Mouse (Mus musculus): Measurements from ENCODE around the gene Commd1. TPM values are rescaled to one million over a fixed set of nuclear protein-coding genes. Genes with fewer than 3 reads are reported as not detected.
A peak's percentile ranks its signal among the peaks of the same experiment; 100 is the strongest.

Gene Commd1
- total RNA-seq, 2 experiments from 2014 or later = 52.6 to 64.1 TPM

DNA sequence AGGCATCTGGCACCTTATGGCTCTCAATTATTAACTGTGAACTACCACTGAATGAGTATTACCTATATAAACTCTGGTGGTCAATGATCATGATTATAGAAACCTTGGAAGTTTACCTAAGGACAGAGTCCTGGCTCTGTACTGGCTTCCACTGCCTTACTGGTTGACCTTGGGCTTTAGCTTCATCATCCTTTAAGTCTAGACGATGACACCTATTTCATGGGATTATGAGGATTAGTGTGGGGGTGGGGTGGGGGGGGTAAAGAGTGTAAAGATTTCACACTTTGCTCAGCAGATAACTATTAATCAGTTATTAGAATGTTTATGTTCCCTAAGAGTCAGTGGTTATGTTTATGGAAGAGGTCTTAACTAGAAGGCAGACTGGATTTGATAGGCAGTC is 7.6 kb upstream of the Commd1 start:
- no peak for DNase-seq

DNA sequence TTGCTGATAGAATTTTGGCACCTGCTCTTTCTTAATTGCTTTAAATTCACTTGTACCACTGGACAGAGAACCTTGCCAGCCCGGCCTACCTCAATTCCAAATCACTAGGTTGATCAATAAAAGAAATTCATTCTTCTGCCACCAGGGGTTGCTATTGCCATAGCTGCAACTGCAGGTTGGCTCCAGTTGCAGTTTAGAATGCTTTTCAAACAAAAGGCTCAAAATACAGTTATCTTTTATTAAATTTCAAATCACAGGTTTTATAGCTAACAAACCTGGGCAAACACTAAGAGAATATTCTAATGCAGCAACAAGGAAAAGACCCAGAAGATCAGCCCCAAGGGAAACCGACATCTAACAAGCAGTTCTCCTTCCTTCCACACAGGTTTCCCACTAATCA is 5.2 kb upstream of the Commd1 start:
- no peak for DNase-seq

DNA sequence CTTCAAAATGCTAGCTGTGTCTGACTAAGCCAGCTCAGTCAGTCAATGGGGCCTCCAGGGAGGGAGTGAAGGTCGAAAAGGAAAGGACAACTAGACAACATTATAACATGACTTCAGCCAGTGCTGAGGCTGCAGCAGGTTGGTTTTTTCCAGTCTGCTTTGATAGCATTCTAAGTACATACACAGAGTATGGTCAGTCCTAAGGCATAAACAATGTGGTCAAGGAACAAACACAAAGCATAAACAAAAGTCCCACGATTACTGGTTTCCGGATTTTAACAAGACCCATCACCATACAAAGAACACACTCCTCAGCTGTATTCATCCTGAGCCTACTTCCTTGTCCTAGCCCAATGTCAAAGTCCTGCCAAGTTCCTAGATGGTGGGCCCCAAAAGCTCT is 3.3 kb upstream of the Commd1 start:
- no peak for DNase-seq

DNA sequence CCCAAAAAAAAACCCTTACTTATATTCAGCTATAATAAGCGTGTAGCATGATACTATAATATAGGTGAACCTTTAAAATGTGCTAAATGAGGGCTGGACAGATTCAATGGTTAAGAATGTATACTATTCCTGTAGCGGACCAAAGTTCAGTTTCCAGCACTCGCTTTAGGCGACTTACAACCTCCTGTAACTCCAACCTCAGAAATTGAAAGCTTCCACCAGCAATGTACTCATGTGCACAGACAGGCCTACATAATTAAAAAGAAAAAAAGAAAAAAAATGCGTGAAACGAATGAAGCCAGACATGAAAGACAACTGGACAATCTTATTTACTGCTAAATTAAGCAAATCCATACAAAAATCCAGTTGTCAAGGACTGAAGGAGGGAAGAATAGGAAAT is 664 bp upstream of the Commd1 start:
- DNase-seq = no peak

DNA sequence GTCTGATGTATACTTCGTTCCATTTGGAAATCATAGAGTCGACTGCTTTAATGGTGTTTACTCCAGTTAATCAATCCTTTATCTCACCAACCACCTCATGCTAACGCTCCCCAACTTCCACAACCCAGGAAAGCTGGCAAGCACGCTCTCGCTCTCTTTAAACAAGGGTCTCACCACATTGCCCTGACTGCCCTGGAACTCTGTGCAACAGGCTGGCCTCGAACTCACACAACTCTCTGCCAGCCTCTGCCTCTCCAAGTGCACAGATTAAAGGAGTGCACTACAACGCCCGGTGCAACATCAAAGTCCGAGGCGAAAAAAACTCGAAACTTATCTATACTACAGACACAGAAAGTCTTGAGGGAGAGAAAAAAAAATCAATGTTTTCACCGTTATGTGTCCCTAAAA is 635 bp downstream of the Commd1 start:
- DNase-seq = no peak

DNA sequence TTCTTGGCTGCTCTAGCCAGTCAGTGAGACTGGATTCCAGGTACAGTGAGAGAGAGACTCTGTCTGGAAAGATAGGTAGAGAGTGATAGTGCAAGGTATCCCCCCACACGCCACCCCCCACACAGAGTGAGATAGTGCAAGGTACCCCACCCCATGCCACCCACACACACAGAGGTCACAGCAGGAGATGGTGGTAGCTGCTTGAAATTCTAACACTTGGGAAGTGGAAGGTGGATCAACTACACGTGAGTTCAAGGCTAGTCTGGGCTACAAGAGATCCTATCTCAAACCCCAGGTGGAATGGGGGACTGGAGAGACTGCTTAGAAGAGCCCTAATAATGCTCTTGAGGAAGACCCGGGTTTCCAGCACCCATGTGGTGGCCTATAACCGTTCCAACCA is 1.1 kb downstream of the Commd1 start:
- no peak for DNase-seq

DNA sequence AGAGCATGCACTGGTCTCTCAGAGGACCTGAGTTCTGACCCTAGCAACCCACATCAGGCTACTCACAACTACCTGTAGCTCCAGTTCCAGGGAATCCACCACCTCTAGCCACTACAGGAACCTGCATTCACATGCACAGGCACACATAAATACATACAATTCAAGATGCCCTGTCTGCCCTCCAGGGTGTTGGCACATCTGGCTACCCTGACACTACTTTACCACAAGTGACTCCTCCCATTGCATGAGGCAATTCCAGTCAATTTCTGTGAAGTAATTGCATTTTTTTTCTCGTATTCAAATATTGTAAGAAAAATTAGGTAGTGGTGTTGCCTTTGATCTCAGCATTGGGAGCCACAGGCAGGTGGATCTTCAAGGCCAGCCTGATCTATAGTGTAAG is 3.0 kb downstream of the Commd1 start:
- DNase-seq = no peak

DNA sequence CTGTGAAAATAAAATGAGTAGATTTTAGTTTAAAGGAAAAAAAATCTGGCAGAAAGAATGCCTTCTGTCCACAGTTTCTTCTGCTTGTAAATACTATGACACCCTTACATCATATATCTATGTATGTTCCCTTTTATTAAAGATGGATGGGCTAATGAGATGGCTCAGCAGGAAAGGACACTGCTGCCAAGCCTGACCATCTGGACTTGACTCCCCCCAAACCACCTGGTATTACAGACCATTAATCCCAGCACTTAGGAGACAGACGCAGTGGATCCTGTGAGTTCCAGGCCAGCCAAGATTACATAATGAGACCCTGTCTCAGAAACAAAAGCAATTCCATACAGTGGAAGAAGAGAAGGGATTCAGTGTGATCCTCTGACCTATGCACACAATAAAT is 3.5 kb downstream of the Commd1 start:
- no peak for DNase-seq

DNA sequence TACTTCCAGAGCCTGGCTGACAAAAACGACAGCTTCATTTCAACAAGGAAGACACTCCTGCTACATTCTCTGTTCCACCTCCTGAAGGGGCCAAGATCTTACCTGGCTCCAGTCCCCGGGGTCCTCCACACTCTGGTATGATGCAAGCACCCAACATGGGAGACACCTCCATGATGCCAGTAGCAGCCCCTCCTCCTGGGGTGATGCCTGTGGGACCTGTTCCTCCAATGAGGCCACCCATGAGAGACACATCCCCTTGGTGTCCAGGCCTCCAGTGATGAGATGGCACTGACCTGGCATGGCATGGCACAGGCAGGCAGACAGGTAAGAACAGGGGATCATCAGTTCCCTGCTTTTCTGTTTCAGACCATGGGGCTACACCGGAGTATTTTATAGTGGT is 4.0 kb downstream of the Commd1 start:
- DNase-seq = no peak

DNA sequence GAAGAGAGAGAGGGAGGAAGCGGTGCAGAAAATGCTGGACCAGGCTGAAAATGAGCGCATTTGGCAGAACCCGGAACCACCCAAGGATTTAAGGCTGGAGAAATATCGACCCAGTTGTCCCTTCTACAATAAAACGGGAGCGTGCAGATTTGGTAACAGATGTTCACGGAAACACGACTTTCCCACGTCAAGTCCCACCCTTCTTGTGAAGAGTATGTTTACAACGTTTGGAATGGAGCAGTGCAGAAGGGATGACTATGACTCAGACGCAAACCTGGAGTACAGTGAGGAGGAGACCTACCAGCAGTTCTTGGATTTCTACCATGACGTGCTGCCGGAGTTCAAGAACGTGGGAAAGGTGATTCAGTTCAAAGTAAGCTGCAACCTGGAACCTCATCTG is 8.6 kb downstream of the Commd1 start:
- DNase-seq = peak in 1 of 2 experiments; percentile 27

DNA sequence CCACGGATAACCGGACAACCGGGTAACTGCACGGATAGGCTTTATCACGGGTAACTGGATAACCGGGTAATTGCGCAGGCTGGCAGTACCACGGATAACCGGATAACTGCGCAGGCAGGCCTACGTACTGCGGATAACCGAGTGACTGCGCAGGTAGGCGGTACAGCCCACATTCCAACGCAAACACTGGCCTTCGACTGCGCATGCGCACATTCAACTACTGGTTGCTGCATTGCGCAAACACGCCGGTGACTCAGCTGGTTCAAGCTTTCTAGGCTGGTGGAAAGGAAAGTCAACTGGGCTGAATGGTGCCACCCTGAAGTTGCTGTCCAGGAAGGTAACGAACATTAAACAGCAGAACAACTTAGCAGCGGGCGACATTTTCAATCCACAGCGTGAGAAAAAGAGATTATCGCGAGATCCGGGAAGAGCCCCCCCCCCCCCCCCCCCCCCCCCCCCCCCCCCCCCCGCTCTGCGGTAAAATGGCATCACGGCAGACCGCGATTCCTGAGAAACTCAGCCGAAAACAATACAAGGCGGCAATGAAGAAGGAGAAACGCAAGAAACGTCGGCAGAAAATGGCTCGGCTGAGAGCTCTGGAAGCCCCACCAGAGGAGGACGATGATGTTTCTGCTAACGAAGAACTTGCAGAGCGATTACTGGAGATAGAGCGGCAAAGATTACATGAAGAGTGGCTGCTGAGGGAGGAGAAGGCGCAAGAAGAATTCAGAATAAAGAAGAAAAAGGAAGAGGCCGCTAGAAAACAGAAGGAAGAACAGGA is 9.2 kb downstream of the Commd1 start:
- peak; percentile 80 to 83 for DNase-seq

DNA sequence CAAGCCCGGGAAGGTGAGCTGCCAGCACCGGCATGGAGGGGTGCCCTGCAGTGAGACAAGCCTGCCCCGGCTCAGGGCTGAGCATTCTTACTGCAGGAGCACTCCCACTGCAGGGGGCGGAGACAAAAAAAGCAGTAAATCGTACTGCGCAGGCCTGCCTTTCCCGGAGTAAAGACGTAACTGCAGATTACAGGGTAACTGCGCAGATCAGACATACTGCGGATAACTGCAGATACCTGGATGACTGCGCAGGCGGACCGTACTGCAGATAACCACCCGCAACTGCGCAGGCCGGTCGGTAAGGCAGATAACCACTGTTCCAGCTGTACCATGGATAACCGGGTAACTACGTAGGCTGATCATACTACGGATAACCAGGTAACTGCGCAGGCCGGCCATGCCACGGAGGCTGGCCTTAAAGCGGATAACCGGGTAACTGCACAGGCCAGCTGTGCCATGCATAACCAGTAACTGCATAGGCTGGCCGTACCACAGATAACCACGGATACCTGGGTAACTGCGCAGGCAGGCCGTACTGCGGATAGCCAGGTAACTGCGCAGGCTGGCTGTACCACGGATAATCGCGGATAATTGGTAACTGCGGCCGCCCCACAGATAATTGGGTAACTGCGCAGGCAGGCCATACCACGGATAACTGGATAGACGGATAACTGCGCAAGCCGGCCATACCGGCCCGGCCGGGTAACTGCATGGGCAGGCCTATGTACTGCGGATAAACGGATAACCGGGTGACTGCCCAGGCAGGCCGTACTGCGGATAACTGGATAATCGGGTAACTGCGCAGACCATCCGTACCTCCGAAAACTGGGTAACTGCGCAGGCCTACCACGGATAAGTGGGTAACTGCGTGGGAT is 10.1 kb downstream of the Commd1 start, which contains the start of gene Zrsr1:
Zrsr1 (plus strand) TSS at position 171 of the 875 bp plus-strand sequence.
- DNase-seq = peak; percentile 63 to 65

DNA sequence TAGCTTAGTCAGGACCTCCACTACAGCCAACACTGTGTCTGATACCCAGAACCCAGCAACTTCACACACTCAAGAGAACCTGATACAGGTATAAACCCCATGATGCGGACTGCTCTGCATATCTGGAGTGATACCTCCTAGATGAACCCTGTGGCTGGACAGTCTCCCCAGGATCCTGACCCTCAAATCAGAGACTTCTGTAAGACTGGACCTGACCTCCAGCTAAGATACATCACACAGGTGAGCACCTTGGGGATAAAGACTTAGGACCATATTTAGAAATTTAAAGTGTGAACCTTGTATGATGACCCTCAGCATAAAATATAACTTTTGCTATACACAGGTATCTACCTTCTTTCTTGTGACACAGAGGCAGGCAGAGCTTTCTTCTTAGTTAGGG is 11.6 kb downstream of the Commd1 start:
- no peak for DNase-seq

DNA sequence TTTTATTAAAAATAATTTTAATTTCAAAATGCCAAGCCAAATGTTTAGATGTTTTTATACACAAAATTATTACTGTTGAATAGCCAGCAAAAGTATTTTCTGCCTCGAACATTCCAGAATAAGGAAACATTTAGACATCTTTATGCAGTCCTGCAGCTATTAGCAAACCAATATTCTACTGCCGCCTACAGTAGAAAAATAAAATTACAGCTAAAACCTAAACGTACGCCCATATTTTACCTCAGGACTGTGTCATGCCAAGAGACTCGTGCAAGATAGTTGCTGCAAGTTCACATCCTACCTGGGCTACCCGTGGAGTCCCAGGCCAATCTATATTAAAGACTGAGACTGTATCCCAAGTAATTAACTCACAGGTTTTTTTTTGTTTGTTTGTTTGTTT is 12.7 kb downstream of the Commd1 start:
- no peak for DNase-seq

DNA sequence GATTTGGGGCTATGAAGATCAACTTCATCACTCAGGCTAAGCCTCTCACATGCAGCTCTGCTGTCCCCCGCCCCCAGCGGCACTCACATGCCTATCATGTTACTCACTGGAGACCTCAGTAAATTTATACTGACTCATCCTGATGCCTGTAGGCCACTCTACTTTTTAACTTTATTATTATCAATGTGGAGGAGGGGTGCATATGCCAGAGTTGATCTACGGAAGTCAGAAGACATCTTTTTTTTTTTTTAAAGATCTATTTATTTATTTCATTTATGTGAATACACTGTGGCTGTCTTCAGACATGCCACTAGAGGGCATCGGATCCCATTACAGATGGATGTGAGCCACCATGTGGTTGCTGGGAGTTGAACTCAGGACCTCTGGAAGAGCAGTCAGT is 16.7 kb downstream of the Commd1 start:
- DNase-seq = no peak

DNA sequence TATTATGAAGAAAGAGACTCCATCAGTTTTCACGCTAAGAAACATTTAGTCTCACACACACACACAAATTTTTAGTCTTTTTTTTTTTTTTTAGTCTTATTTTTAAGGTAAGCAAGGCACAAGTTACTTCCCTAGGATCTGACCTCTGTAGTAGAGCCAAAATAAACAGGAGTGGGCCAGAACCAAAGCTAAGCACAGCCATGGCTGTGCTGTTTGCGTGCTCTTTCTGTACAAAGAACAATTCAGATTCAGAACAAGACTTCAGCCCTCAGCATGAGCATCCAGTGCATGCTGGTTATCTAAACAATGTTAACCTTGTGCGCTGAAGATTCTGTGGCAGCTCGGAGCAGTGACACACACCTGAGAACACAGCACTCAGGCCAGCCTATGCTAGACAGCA is 17.8 kb downstream of the Commd1 start:
- DNase-seq = no peak

DNA sequence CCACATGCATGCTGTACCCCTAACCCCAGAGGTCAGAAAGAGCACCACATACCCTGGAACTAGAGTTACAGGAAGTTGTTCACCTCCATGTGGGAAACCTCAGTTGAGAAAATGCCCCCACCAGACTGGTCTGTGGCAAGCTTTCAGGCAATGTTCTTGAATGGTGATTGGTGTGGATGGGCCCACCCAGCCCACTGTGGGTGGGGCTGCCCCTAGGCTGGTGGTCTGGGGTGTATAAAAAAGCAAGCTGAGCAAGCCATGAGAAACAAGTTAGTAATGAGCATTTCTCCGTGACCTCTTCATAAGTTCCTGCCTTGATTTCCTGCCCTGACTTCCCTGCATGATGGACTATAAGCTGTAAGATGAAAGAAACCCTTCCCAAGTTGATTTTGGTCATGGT is 20.1 kb downstream of the Commd1 start:
- no peak for DNase-seq

DNA sequence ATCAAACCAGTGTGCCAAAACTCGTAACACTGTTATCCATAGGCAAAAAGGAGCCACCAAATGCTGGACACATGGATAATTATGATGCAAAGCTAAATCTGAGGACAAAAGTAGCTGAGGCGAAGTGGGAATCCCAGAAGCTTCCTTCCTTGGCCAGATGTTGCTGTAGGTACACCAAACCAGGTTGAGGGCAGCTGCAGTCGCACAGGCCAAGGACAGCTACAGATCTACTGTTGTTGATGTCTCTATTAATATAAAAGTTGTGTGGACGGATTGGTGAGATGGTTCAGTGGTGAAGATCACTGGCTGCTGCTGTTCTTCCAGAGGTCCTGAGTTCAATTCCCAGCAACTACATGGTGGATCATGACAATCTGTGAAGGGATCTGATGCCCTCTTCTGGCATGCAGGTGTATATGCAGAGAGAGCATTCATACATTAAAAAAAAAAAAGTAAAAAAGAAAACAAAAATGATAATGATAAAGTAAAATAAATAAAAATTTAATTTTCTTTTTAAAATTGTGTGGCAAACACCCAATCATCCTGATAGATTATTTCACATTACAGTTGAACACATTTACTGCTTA is 24.3 kb downstream of the Commd1 start:
- no peak for DNase-seq

DNA sequence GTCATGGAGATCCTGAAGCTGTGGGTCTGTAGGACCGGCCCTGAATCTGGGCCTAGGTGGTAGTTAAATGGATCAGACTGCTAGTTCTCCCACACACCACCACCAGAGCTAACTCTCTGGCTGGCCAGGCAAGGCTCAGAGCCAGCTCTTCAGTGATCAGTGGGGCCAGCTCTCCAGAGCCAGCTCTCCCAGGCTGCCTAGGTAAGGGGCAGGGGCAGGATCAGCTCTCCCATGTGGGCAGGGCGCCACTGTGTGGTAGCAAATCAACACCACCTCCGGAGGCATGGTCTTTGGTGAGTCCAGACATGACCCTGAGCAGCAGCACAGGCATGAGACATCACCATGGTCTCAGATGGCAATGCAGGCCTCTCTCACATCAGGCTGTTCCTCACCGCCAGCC is 25.4 kb downstream of the Commd1 start:
- DNase-seq = peak in 1 of 2 experiments; percentile 23

DNA sequence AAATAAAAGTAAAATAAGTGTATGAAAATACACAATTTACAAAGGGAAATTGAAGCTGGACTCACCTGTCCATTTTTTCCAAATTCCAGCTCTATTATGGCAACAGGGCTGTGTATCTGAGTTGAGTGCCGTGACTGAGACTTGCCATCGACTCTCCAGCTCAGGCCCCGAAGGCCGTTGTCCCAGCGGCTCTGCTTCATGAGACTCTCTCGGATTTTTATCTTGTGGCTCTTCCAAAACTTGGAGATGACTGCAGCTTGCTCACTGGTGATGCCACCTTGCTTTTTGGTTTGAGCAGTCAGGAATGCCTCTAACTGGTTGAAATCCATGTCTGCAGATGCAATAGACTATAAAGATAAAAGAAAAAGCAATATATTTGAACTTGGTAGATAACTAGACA is 25.8 kb downstream of the Commd1 start:
- no peak for DNase-seq

DNA sequence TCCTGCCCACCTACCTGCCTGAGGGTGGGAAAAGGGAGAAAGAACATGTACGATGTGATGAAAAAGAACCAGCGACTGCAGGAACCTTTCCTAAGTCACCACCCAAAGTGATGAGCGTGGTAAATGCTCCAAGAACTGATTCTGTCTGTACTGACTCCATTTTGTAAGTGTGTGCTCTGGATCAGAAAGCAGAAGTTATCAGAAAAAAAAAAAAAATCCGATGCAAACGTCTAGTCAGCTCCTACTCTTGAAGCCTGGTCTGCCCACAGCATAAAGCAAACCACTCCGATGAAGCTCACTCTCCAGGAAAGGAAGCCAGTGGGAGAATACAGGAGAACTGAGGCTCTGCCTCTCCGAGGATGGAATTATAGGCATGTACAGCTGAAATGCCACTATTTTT is 29.5 kb downstream of the Commd1 start:
- DNase-seq = no peak

DNA sequence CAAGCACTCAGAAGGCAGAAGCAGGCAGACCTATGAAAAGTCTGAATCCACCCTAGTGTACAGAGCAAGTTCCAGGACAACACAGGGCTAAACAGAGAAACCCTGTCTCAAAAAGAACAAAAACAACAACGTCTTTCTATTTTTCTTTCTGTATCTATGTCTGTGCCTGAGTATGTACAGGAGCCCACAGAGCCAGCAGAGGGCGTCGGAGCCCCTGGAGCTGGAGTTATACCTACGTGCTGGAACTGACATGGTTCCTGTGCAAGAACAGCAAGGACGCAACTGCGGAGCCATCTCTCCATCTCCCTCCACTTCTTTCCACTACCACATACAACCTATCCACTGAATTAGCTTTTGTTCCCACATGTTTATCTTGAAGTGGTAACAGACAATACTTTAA is 32.1 kb downstream of the Commd1 start:
- DNase-seq = no peak

DNA sequence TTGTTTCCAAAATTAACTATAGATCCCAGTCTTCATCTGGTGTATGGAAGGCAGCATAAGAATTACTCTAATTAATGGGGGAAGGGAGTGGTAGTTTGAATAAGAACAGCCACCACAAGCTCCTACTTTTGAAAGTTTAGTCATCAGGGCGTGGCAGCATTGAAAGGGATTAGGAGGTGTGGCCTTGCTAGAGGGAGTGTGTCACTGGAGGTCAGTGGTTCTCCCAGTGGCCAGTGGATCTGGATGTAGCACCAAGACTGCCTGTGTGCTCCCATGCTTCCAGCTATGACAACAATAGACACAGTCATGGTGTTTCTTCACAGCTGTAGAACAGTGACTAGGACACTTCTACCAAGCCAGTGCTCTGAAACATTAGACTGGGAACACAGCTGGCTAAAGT is 33.1 kb downstream of the Commd1 start:
- DNase-seq = no peak

DNA sequence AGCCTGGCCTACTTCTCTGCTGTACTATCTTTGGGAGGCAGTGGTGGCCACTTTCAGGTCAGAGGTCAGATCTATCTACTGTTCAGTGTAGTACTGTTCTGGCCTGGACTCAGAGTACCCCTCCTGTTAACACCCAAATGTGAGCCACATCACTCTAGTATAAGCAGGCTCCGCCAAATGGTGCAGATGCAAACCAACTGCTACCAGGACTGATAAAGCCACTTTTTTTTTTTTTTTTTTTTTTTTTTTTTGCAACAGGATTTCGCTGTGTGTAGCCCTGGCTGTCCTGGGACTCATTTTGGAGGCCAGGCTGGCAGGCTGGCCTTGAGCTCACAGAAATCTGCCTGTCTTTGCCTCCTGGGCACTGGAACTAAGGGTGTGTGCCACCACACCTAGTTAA is 43.2 kb downstream of the Commd1 start:
- DNase-seq = no peak

Measured in layer of hippocampus, postnatal 36 days (tissue).